Mouse (Mus musculus) adrenal gland, adult 18-20 months (tissue): Measurements from ENCODE around the gene Pds5b. TPM values are rescaled to one million over a fixed set of nuclear protein-coding genes. Genes with fewer than 3 reads are reported as not detected.
A peak's percentile ranks its signal among the peaks of the same experiment; 100 is the strongest.
"Not testable (repeated sequence)": the region's sequence is repeated elsewhere in the genome, so short reads cannot be mapped to it uniquely, and the experiment has no call there.

Source experiments
- DNase-seq, 2 experiments: peaks; one replicate each; pipeline ENCODE4 v3.0.0; 2021 to 2022; ENCODE audit warnings: low spot score in 2 of 2
- total RNA-seq, 2 experiments: library from RNA; stranded (reverse); gene quantifications; 1 replicate in 1 of 2; 2 replicates in 1 of 2; pipeline ENCODE4 v1.2.3; 2021

Gene Pds5b
- total RNA-seq, 2 experiments from 2014 or later = 19.8 to 19.9 TPM

DNA sequence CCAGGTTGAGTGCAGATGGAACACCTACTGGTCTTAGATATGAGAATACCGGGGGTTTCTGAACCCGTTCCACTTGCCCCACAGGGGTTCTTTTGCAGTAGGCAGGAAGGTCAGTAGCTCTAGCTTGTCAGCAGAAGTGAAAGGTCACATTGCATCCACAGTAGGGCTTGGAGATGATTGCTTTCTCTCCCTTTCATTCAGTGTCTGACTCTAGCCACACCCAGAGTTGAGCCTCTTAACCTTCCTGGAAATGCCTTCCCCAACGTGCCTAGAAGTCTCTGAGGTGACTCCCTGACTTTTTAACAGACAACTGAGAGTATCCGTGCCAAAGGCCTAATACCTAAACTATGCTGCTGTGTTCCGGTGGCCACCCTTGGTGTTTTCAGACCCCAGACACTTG lies 146.0 kb downstream of the Pds5b start:
- no peak for DNase-seq

DNA sequence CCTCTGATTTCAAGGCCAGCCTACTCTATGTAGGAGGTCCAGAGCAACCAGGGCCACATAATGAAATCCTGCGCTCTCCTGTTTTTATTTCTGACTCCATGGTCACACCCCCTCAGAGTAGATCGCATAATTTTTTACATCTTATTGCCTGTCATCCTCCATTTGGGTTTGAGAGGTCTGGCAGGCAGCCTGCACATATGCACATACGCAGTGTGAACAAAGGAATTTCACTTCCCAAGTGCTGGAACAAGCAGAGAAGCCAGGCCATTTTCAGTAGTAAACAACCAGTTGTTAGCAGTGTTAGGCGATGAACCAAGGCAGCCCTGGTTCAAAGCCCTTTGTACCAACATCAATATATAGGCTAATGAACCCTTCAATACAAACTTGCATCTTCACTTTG lies 147.6 kb downstream of the Pds5b start:
- no peak for DNase-seq

DNA sequence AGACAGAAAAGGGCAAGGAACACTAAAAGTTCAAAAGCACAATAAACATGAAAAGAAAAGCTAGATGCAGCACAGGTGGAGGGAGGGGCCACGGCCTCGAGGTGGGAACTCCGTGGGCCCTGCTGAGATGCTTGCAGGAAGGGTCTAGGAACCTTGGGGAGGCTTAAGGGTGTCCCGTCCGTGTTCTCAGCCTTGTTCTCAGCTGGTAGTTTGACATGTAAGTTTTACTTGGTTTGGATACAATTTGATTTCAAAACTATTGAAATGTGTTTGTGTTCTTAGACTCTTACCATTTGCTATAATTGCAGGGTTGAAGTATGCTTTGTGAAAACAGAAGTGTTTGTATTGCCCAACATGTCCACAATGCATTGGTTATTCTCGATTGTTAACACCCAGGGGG lies 149.2 kb downstream of the Pds5b start:
- no peak for DNase-seq

DNA sequence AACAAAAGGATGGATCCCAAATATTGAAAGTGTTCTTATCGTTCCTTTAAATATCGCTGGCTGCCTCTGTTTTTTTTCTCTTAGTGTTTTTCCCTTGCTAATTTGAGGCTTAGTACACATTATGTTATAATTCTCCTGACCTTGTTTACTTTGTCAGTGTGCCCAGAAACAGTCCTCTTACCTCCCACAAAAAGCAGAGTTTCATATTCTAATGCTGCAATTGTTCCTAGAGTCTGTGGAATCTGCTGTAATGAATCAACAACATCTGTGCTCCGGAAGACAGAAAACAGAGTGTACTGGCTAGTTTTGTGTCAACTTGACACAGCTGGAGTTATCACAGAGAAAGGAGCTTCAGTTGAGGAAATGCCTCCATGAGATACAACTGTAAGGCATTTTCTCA lies 149.8 kb downstream of the Pds5b start:
- no peak for DNase-seq

DNA sequence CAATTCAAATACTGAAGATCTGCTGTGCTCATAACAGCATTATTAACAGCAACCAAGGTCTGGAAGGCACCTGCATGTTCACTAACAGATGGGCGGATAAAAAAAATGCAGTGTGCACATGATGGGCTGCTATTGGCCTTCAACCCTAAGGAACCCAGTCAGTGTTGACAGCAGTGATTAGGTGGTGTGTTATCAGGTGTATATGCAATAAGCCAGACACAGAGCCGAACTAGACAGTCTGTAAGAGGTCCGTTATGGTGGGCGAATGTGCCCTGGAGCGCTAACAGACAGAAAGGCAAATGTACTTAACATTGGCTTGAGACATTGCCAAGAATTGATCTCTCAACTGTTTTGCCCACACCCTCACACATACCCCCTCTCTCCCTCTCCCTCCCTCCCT lies 156.0 kb downstream of the Pds5b start:
- no peak for DNase-seq

DNA sequence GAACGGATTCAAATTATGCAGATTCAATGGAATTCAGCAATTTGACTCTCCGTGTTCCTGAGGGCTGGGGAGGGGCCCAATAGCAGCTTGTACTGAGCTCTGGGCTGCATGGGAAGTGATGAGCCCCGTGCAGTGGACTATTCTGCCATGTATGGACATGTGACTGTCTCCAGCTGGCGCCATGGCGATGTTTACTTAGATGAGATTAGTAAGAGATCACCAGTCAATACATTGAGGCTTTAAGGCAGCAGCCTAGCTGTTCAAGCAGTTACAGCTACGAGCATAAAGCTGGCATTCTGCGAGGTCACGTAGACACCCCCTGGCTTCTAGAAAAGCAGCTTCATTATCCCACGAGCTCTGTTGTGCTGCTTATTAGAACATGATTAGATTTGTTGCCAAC lies 157.2 kb downstream of the Pds5b start:
- DNase-seq = no peak

DNA sequence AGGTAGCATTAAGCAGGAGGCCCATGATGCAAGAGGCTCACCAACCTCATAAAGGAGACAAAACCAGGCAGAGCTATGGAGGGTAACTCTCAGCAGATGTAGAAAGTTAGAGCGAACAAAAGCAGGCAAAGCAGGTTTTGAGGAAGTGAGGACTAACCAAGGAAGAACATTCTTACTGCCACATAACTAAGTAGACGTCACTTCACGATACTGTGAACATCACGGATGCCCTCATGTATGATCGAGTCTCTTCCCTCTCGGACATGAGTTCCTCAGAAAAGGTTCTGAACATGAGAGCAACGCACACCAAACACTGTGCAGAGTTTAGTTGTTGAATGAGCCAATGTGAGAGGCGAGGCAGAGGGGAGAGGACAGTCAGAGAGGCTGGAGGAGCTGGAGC lies 163.2 kb downstream of the Pds5b start:
- DNase-seq = no peak

DNA sequence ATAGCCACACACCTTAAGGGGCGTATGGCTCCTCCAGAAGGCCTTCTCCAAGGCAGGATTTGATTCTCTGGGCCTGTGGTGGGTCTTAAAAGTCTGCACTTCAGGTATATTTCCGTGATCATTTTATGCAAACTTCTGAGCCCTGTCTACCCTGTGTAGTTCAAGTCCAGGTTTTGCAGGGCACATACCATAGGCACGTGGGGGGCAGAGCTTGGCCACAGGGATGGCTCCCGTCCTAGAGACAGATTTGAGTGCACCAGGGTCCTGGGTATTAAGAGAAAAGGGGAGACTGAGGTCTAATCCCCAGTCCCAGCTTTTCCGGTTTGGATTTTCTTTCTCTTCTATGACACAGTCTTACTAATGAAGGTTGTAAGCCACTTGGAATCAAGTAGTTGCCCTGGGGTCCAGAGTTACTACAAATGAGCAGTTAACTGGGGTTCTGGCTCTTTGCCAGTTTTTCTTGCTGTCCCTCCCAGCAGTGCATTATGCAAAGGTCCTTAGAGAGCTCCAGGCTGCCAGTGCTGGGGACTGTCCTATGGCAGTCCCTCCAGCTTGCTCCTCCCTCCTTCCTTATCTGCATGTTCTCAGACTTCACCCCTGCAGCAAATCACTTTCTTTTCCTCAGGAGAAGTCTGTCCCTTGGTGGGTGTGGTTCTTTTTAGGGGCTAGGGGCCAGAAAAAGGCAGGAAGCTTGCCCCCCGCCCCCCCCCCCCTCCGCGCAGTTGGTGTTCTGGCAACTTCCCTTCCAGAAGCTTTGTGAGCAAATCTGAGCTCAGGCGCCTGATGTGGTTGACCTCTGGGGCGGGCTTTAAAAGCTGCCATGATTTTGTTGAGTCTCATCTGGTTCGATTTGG lies 166.4 kb downstream of the Pds5b start:
- no peak for DNase-seq

DNA sequence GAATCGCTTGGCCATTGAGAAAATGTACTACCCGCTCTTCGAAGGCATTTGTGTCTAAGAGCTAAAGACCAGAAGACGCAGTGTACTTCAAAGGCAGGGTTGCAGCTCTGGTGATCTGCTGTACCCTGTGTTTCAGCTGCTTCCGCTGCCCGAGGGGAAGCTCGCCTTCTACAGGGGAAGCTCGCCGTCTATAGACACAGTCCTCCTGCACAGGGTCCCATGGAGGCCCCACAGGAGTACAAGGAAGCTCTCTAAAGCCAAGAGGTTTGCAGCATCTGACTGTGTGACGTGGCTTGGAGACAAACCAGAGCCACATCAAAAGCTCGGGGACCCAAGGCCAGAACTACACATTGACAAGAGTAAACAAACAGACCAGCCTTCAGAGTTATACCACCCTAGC lies 167.1 kb downstream of the Pds5b start:
- no peak for DNase-seq

DNA sequence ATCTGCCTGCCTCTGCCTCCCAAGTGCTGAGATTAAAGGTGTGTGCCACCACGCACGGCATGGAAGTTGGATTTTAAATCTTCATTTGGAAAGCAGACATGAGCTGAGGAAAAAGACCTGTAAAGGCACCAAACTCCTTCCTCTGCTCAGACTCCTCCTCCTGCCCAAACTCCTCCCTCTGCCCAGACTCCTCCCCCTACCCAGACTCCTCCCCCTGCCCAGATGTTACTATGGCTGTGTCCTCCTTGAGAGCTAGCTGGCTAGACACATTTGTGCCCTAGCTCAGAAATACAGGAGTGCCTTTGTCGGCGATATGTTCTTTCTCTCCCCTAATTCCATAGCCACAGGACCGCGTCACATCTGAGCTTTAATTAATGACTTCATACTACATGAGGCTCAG lies 172.4 kb downstream of the Pds5b start:
- no peak for DNase-seq

DNA sequence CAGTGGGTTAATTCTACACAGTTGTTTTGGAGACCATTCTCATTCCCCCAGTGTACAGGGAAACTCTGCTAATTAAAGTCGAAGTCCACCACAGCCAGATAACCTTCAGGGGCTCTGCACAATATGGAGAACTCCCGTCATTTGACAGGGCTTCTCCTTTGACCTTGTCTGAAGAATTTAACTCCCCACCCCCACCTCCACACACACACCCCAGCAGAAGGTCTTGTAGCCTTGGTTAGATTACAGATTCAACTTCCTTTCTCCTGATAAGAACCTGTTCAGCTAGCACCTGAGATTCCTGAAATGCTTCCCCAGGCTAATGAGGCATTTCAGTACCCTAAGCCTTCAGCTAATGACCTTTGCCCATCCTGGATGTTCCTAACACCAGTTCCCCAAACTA lies 177.3 kb downstream of the Pds5b start:
- DNase-seq = no peak

DNA sequence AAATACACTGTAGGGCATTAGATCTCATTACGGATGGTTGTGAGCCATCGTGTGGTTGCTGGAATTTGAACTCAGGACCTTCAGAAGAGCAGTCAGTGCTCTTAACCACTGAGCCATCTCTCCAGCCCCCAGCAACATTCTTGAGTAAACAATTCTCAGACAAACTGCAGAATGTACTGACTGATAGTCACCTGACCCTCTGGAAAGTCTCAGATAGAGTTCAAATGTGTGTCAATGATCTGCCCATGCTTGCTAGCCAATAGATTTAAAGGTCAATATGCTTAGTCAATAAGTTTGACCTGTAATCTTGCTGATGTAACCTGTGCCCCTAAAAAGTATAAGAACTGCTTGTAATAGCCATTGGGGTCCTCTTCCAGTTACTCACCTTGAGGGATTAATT lies 178.6 kb downstream of the Pds5b start:
- not testable (repeated sequence) for DNase-seq

DNA sequence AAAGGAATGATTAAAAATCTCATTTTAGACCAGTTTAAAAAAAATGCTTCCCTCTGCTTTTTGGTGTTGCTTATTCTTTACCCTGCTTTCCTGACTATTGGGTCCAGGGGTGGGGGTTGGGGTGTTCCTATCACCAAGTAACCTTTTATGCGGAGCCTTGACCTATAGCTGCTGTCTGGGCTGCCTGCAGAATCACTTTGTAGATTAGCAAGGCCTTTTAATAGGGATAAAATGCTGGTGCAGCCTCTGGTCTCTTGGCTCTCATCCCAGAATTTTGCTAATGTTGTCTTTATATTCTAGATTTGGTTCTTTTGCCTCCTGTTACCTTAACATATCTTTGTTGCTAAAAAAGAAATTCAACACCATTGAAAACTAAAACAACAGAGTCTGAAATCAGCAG lies 181.0 kb downstream of the Pds5b start:
- DNase-seq = peak; percentile 22 to 29

DNA sequence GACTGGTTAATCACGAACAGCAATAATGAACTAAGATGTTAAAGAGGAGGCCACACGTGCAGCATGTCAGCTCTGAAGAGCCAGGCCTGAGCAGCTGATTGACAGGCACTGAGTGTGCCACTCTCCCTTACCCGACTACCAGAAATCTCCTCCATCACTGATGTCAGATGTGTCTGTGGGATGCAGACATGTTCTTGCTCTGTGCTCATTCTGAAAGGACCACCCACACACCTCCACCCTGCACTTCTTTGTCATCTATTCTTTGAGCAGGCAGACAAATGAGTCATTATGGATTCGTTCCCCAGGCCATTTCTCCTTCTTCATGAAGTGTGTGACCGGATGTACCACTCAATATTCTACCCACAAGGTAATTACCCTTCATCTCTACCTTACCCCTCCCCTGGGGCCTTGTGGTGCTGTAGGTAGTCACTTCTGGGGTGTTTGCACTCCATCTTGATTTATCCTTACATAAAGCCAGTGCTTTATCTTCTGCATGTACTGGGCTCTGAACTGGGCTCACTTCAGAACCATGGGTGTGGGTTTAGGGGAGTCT lies 186.2 kb downstream of the Pds5b start:
- DNase-seq = no peak

Other genes with a start within 250 kb of the Pds5b start
- not detected for gene Zar1l, start 155.6 kb upstream of the Pds5b start, total RNA-seq
- gene Brca2, start 151.1 kb upstream of the Pds5b start, total RNA-seq = 1 to 10 TPM; 2.5 to 3.0 TPM
- gene N4bp2l1, start 76.6 kb upstream of the Pds5b start, total RNA-seq = 10 to 100 TPM; 23.1 to 27.1 TPM
- gene N4bp2l2, start 7.6 kb upstream of the Pds5b start, total RNA-seq = 10 to 100 TPM; 69.6 to 88.7 TPM